Mouse (Mus musculus) megakaryocyte progenitor cell, adult 5-6 weeks (primary cell): Measurements from ENCODE around the gene Prr15l. TPM values are rescaled to one million over a fixed set of nuclear protein-coding genes. Genes with fewer than 3 reads are reported as not detected.
A peak's percentile ranks its signal among the peaks of the same experiment; 100 is the strongest.

ENCODE experiments used
- ATAC-seq: replicated peaks from 2 replicates; pipeline ENCODE4 v1.8.0; 2016; ENCODE audit warnings: mild to moderate bottlenecking, moderate TSS enrichment, inconsistent platforms; ENCODE audit not compliant: poor library complexity
- total RNA-seq, 2 experiments: library from RNA; stranded (forward) in 1 of 2; stranded (reverse) in 1 of 2; fragments of 157-497, 149-512 nt in 1 of 2; fragments of 200-1000 nt in 1 of 2; gene quantifications; 2 replicates each; pipeline versions ENCODE4 v1.2.3 to v1.2.4; 2015 to 2017

Gene Prr15l
- not detected in 2 replicates for total RNA-seq (2015)
- not detected in 2 replicates for total RNA-seq (2017)

DNA sequence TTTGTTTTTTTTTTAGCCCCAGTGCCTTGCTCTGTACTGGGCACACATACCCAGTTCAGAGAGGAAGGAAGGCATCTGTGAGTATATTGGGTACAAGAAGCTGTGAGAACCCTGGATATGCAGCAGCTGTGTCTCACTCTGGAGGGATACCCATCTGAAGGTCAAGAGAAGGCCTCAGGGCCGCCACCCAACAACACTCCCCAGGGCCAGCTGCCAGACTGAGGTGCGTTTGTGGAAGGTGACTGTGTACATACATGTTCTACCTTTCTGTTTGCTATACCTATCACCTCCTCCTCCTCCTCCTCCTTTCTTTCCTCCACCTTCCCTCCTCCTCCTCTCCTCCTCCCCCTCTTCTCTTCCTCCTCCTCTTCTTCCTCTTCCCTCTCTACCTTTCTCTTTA, at the start of gene Prr15l:
Prr15l (plus strand) TSS at position 17 of the 400 bp plus-strand sequence.
- no peak for ATAC-seq

DNA sequence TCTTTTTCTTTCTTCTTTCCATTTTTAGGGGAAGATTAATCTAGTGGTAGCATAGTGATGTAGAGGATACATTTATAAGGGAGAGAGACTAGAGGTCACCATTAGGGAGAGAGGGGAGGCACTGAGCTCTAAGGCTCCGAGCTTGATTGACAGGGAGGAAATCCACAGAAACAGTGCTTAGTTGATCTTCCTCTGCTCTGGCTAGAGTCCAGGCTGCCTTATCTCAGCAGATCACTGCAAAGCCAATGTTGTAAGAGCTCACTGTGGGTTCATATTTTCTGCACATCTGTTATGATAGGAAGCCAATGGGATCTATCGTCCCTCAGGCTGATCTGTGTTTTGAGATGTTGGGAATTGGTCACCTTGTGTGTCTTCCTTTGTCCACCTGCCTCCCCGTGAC, 49.2 kb upstream of the Prr15l start:
- peak; percentile 76 for ATAC-seq

- no peak for ATAC-seq
Measured at GRCm38 (mm10) chr11:96879359-96879758, 48.5 kb upstream of the Prr15l start.

DNA sequence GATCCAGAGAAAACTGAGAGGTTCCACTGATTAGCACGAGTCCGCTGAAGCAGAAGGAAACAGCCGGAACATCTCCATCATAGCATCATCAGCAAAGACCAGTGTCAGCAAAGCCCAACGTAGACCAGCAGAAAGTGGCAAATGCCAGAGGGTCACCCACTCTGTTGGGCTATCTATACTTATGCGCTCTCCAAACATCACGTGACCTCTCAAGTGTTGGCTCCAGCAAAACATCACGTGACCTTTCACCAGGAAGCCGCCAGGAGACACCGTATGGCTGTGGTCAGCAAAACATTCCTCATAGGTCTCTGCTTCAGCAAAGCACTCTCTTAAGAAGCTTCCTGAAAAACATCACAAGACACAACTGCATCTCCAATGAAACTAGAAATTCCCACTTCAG, 47.6 kb upstream of the Prr15l start:
- ATAC-seq, result no peak

- no peak for ATAC-seq
Measured at GRCm38 (mm10) chr11:96885901-96886340, 42.0 kb upstream of the Prr15l start.

- no peak for ATAC-seq
Measured at GRCm38 (mm10) chr11:96886942-96887546, 40.9 kb upstream of the Prr15l start.

- no peak for ATAC-seq
Measured at GRCm38 (mm10) chr11:96891784-96892527, 35.9 kb upstream of the Prr15l start.

DNA sequence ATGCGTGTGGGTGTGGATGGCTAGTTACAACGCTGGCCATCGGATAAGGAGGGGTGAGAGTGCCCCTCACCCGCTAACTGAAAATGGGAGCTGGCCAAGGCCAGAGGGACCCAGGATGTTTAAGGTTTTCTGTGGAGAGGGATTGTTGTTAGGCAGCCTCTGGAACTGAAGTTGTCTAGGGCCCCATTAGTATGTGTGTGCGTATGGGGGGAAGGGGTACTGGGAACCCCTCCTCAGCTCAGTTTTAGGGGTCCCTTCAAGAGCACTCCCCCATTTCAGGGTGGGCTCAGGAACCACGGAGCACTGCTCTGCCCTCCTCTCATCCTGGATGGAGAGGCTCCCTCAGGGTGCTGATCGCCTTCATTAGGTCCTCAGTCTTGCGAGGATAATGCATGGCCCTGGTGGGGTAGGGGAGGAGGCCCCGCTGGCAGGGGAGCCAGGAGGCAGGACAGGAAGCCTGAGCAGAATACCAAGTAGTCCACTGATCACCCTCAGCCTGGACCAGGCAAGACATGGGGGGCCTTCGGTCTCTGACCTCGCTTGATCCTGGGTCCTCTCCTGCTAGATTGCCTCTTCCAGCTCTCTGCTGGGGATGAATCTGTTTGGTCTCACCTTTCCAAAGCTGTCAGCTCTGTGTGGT, 34.6 kb upstream of the Prr15l start:
- no peak for ATAC-seq

DNA sequence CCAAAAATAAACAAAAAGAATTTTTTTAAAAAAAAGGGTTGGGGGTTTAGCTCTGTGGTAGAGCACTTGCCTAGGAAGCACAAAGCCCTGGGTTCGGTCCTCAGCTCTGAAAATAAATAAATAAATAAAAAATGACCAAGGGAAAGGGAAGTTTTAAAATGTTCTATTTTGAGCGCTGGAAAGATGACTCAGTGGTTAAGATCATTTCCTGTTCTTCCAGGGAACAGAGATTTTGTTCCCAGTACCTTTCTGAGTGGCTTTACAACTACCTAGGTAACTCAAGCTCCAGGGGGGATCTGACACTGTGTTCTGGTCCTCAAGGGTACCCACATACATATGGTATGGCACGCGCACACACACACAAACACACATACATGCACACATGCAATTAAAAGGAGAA, 32.0 kb upstream of the Prr15l start:
- no peak for ATAC-seq

GRCm38 (mm10) chr11:96899449-96900306, 28.2 kb upstream of the Prr15l start:
- no peak for ATAC-seq

DNA sequence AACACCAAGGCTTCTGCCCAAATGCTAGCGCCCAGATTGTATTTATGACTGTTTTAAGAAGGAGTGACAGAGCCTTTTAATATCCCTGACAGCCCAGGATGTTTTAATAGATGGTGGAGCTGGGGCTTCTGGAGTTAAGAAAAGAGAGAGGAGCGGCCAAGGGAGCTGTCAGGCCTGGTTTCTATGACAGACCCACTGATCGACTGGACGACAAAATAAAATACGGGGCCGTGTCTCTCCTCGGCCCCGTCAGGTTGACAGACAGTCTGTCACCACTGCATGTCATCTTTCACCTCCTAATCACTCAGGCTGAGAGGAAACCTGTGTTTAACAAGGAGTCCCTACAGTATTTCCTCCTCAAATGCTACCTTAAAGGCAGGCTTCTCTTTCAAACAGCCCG, 26.6 kb upstream of the Prr15l start:
- ATAC-seq, result no peak

DNA sequence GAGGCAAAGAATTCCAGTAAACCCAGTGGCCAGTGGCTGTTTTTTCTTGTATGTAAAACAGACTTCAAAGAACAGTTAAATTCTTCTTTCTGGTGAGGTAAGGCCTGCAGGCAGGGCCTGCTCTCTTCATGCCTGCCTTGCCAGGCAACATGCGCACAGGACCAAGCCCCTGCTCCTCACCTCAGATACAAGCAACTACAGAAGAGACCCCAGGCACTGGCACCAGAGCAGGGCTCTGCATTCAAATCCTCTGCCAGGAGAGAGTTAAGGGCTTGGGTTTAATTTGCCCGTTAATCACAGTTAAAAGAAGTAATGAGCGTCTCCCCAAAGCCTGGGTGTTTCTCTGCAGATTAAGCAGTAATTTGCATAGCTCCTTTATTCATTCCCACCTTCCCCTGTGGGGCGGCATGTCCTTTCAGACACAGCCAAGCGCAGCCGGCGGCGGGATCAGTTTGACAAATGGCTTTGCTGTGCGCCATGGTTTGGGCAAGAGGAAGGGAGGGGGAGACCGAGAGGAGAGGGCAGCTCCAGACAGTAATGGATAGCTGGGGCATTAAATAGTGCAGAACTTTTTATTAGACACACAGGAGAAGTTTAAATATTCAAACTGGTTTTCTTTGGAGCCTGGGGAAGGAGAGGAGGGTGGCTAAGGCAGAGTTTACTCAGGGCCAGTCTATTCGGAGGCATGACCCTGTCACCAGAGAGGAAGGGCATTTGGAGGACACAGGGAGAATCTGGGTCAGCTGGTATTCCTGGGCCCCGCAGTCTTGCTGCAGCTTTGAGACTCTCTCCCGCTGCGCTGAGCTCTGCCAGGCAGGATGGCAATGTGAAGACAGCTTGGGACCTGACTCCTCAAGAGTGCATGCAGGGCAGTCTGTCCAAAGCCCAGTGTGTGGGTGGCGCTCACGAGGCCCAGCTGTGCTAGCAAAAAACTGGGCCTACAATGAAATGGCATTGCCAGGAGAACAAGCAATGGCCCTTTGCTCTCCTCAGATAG, 25.0 kb upstream of the Prr15l start:
- no peak for ATAC-seq

- no peak for ATAC-seq
Measured at GRCm38 (mm10) chr11:96906431-96907161, 21.3 kb upstream of the Prr15l start.

GRCm38 (mm10) chr11:96908594-96908993, 19.3 kb upstream of the Prr15l start:
- no peak for ATAC-seq

GRCm38 (mm10) chr11:96910003-96910402, 17.9 kb upstream of the Prr15l start:
- peak; percentile 97 for ATAC-seq

- no peak for ATAC-seq
Measured at GRCm38 (mm10) chr11:96912682-96913081, 15.2 kb upstream of the Prr15l start.

DNA sequence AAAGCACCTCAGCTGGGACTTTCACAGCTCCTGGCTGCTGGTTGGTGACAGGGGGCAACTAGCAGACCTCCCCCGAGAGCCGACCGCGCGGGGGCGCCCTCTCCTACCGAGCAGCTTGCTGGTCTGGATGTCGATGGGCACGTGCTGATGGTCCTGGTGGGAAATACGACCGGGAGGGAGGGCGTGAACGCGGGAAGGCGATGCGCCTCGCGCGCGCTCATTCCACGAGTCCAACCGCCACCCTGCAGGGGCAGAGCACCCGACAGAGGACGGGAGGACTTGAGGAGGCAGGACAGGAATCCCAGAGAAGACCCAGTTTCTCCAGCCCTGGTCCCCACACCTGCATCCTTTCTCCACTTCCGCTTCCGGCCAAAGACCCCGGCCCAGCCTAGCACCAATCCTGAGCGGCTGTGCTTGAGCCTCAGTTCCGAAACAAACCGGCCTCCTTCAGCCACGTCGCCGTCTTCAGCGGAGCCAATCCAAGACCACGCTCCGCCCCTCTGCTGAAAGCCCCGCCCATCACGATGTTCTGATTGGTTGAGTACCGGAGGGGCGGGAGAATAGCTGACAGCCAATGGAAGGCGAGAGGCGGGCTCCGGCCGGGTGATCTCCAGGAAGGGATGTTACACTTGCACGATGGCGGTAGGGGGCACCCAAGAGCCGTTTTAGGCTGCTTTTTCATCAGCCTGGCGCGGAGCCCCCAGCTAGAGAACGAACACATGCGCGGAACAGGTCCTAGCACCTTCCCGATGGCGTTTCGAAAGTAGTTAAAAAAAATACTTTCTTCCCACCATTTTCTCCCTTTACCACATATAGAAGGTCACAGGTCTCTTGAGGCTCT, 11.6 kb upstream of the Prr15l start, which contains the start of gene Cdk5rap3:
Cdk5rap3 (minus strand) TSS at position 453 of the 841 bp plus-strand sequence.
- ATAC-seq, result peak; percentile 93

DNA sequence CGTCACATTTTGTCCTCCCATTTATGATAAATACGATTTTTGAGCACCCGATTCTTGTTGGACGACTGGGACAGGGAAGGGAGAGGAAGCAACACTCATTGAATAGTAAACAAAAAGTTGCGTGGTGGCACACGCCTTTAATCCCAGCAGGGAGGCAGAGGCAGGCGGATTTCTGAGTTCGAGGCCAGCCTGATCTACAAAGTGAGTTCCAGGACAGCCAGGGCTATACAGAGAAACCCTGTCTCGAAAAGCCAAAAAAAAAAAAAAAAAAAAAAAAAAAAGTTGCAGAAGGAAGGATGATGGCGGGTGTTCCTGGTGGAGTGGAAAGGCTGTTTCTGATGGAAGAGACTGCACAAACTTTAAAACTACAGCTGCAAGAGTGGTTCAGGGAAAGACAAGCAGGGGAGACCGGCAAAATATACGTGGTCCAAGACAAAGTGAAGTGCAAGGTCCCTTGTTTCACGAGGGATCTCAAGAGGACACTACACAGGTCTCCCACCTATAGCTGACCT, 11.0 kb upstream of the Prr15l start:
- ATAC-seq, result no peak; the same call in none of the 2 replicates
